Mouse (Mus musculus) urinary bladder, postnatal 0 days (tissue): Measurements from ENCODE around the gene Otos. TPM values are rescaled to one million over a fixed set of nuclear protein-coding genes. Genes with fewer than 3 reads are reported as not detected.

Source experiments
- polyA plus RNA-seq: library from polyadenylated mRNA; unstranded; fragments of >200 nt; fragmentation: Nextera tagmentation; extraction: Ambion mirVana; gene quantifications from 2 replicates; pipeline ENCODE4 v1.2.1, GENCODE M21; 2015

The Otos gene
- polyA plus RNA-seq = not detected in 2 replicates

DNA sequence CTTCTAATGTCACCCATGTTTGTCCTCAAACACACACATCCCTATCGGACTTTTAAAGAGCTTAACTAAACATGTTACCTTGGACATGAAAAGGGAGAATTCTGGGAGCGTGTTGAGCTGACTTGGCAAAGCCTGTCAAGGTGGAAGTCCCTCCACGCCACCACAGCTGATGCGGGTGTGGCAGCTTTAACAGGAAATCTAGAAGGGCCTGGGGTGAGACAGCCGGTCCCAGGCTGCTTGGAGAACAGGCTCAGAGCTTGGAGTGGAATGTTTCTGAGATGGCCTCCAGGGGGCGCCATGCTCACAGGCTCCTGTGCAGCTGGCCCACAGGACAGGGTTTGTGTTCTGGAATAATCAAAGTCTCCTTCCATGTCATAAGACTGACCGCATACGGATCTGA, at the start of gene Otos:
Gene Otos (minus strand): TSS at position 169 of the 400 bp plus-strand sequence.

GRCm38 (mm10) chr1:92641514-92642272, 6.9 kb downstream of the Otos start, which contains the start of gene Cops9:
Cops9 (minus strand) TSS chr1:92641985.

DNA sequence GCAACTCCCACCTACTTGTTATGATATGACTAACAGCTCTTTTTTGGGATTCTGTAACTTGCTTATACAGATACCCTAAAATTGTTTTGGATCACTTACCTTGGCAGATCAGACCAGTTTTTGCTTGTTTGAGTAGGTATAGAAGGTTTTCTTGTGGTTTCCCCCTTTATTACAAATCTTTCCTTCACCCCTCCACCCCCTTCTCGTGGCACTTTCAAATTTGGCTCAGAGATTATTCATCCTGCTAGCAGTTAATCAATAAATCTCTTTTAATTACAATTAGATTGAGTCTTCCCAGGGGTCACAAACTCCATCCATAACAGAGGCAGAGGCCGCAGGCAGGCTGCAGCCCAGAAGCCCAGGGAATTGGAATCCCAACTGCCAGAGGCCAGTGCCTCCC, 31.2 kb downstream of the Otos start, which contains the start of gene Olfr12:
Gene Olfr12 (plus strand): TSS at position 301 of the 400 bp plus-strand sequence.

GRCm38 (mm10) chr1:92605482-92605881, 43.2 kb downstream of the Otos start, which contains the start of gene Olfr1410:
Olfr1410 (plus strand) TSS chr1:92605782.

Other genes starting within 250 kb of the Otos start
- 190 and 197 TPM in 2 replicates for gene Ndufa10, start 175.0 kb downstream of the Otos start, polyA plus RNA-seq
- gene Olfr1416, start 163.7 kb downstream of the Otos start, polyA plus RNA-seq = not detected in 2 replicates
- gene Olfr1415, start 152.7 kb downstream of the Otos start, polyA plus RNA-seq = not detected in 2 replicates
- not detected in 2 replicates for gene Olfr1414, start 130.2 kb downstream of the Otos start, polyA plus RNA-seq
- gene Olfr1413, start 77.5 kb downstream of the Otos start, polyA plus RNA-seq = not detected in 2 replicates
- not detected in 2 replicates for gene Olfr1412, start 63.1 kb downstream of the Otos start, polyA plus RNA-seq
- gene Olfr1411, start 54.4 kb downstream of the Otos start, polyA plus RNA-seq = not detected in 2 replicates
- gene Olfr1410, start 43.1 kb downstream of the Otos start, polyA plus RNA-seq = not detected in 2 replicates
- gene Olfr12, start 31.1 kb downstream of the Otos start, polyA plus RNA-seq = not detected in 2 replicates
- 387 and 417 TPM in 2 replicates for gene Cops9, start 6.9 kb downstream of the Otos start, polyA plus RNA-seq
- 12.9 and 15.9 TPM in 2 replicates for gene Gpc1, start 182.8 kb upstream of the Otos start, polyA plus RNA-seq